Mouse (Mus musculus) ES-CJ7 (cell line): Measurements from ENCODE around the gene 4930512M02Rik.
"Not testable (repeated sequence)": the region's sequence is repeated elsewhere in the genome, so short reads cannot be mapped to it uniquely, and the experiment has no call there.

Experiments
- DNase-seq: peaks from one replicate; pipeline ENCODE4 v3.0.0; 2011; ENCODE audit warnings: low read depth, low spot score

4930512M02Rik gene

DNA sequence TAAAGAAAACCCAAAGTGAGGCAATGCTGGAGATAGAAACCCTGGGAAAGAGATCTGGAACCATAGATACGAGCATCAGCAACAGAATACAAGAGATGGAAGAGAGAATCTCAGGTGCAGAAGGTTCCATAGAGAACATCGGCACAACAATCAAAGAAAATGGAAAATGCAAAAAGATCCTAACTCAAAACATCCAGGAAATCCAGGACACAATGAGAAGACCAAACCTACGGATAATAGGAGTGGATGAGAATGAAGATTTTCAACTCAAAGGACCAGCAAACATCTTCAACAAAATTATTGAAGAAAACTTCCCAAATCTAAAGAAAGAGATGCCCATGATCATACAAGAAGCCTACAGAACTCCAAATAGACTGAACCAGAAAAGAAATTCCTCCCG is at the start of gene 4930512M02Rik:
4930512M02Rik (minus strand) TSS at position 101 of the 400 bp plus-strand sequence.
- not testable (repeated sequence) for DNase-seq

DNA sequence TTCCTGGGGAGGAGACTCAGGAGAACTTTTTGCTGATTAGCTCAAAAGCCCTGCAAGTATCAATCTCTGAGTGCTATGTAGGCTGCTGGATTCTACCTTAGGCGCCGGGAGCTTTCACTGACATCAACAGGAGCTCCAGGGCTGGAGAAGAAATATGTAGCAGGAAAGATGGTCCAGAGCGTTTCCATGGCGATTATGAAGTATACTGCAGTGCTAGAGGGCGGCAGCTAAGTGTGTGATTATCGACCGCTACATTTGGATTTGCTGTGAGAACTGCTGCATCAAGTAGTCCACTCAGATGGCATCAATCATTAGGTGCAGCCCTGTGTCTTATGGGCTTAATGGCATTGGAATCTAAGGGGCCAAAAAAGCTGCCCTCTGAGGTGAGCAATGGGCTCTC is 49.5 kb upstream of the 4930512M02Rik start:
- no peak for DNase-seq

DNA sequence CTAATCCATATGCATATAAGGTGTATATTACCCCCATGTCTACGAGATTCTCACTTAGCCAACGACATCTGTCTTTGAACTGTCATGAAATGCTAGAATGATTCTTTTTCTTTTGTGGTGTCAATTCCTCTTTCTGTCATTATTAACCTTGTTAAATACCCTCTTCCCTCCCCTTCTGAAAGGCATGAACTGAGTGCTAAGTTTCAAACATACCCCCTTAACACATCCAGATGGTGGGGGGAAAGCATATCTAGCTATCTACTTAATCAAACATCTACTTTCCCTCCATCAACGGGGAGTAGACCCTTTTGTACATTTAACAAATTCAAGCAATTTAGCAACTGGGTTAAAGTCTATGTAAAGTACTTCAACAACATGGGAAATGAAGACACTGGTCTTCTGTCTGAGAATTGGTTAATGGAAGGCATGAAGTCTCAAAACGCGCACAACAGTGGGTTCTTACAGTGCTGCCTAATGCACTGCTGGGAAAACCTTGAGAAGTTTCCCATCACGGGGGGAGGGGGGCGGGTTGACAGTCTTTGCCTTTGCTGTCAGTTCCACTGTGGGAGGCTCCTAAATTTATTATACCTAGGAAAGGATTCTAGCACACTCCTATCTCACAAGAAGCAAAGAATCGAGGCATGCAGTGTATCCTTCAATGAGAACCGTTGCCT is 48.6 kb upstream of the 4930512M02Rik start:
- DNase-seq = no peak

DNA sequence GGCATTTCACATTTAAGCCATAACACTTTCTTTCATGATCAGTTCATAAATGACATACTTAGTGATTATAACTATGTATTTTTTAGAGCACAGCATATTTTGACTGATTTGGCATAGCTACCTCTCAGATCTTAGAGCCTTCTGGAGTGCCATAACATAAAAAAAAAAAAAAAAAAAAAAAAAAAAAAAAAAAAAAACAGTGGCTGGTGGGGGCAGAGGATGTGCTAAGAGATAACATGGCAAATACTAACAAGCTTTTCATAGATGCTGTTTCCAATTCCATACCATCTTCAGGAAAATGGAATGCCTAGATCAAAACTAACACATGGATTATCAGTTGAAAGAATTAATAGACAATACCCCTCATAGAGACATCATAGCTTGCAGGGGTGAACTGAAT is 47.4 kb upstream of the 4930512M02Rik start:
- no peak for DNase-seq

DNA sequence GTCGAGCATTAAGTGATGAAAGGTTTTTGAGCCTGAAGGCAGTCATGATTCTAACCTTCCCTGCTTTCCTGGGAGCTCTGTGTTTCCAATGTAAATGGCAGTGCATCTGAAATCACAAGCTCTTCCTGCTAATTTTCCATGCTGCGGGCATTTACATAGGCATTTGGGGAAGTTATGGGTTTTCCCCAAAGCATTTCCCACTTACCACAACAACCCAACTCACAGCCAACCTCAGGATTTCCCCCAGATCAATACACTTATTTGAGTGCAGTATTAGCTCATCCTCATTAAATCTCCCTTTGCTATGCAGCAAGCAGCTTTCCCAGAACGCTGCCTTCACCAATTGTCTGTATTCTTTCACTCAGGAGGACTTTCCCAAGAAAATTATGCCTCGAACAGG is 45.3 kb upstream of the 4930512M02Rik start:
- DNase-seq = no peak

DNA sequence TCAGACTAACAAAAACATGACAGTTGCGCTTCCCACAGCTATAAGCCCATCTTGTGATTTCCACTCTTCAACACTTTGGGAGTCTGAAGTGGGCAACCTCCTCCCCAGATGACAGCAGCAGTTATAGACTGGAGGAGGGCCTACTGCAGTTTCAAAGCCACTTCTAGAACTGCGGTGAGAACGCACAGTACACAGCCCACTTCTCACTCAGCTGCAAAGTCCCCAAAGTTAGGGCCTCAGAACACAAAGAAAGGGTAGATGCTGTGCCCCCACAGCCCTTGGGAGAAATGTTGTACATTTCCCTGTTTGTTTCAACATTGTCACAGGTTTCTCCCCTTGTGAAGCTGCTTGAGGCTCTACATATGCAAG is 40.3 kb upstream of the 4930512M02Rik start:
- no peak for DNase-seq

DNA sequence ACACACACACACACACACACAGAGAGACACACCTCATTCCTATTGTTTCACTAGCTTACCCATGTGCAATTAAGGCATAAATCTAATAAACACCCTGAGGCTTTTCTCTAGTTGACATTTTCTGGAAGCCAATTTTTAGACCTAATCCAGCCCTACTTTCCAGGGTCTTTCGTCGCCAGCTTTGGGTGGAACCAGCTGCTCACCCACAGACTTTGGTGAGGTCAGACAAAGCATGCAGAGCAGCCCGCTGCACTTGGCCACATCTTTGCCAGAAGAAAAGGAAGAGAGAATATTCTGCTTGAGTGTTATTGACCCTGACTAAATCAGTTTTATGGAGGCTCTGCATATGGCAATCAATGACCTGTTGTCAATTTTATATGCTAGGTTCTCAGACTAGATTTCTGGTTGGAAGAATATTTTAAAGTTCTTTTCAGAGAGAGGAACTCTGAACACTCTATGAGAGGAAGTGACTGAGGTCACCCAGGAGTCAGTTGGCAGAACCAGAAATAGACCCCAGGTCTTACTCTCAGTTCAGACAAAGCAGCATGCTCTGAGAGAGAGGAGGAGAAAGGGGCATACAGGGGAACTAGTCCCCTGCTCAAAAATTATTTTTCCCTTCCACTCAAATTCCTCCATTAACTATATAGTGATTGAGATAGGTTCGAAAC is 39.8 kb upstream of the 4930512M02Rik start:
- DNase-seq = no peak

DNA sequence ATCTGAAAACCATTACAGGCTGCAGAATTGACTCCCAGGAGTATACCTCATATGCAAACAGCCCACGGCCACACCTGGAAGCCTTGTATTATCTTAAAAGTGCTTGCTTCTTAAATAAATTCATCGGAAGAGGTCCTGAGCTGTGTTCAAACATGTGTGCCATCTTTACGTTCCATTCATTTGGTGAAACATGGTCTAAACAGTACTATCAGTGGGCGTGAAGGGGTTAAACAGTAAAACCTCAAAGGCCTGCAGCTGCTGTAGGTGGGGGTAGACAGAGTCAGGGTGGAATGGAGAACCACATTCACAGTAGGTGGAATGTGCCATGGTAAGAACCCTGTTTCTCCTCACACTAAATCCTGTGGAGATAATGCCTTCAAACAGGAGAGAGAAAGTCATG is 33.0 kb upstream of the 4930512M02Rik start:
- no peak for DNase-seq

DNA sequence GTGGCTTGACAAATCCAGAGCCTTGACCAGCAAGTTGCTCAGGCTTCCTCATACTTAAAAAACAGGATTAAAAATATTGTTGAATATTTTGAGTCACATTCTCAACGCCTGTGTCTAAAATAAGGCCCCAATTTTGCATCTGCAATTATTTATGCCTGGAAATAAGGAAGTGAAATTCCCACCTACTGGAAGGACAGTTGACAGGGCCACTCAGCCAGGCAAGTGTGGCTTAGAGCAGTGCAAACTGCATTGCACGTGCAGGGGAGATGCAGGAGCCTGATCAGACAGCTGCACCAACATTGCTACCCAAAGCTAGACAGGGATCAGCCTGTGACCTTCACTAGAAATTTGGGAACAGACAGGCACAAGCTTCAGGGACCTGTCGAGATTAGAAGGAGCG is 31.2 kb upstream of the 4930512M02Rik start:
- DNase-seq = no peak

DNA sequence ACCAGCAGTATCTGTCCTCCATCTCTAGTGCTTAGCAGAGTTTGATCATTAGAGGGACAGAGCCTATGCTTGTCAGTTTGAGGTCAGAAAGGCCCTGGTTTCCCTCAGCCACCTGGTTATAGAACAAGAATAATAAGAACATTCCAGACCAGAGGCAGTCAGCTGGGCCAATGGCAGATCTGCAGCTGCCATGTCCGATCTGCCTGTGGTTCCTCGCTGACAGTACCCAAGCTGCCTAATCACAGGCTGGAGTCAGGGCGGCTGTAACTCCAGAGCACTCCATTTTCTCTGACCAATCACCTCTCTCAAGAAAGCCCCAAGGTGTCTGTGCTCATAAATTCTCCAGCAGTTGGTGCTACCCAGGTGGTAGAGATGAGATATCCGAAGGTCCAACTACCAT is 30.0 kb upstream of the 4930512M02Rik start:
- DNase-seq = no peak

DNA sequence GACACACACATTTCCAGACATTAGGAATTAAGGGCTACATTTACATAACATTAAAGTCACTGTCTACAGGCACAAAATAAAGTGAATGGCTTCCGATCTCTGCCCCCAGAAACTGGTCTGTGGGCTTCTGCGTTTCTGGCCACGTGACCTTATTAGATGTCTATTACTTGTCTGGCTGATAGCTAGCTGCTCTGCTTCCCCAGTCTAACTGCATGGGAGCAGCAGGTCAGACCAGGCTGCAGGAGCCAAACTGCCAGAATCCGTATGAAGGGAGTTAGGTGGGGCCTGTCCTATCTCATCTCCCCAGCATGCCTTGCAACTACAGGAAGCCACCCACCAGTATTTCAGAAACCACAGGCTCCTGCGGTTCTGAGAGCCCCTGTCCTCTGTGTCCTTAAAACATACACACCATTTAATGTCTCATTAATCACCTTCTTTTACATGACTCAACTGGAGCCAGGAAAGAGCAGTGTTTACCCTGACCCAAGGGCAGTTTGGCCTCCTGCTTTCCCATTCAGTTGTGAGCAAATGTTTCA is 29.4 kb upstream of the 4930512M02Rik start:
- peak; percentile 3 for DNase-seq

DNA sequence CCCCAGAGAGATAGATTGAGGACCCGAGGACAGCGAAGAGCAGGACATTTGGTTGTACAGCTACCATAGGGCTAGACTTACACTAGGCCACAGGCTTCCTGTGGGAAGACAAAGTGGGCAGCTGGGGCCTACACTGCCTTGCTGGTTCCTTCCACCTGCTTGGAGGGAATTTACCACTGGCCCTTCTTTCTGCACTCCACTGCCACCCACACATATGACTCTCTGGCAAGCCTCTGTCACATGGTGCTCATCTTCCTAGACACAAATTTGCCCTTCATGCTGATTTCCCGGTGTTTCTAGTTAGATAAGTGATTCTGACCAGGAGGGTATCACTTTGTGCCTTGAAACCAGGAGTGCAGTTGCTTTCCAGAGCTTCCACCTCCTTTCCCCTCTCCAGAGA is 28.8 kb upstream of the 4930512M02Rik start:
- no peak for DNase-seq

DNA sequence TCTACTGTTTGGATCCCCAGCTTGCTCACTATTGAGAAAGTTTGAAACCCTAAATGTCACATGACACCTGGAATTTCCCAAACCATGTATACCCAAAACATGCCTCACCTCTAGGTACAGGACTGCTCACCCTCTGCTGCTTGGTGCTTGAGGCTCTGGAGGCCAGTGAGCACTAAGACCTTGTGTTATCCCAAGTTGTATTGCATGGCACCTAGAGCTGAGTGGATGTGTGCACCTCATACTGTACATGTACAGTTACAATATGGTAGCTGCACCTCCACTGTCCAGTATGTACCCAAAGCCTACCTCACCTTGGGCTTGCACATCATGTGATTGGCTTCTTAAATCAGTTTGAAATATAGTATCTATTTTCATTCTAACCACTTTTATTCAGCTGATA is 16.7 kb upstream of the 4930512M02Rik start:
- DNase-seq = no peak

DNA sequence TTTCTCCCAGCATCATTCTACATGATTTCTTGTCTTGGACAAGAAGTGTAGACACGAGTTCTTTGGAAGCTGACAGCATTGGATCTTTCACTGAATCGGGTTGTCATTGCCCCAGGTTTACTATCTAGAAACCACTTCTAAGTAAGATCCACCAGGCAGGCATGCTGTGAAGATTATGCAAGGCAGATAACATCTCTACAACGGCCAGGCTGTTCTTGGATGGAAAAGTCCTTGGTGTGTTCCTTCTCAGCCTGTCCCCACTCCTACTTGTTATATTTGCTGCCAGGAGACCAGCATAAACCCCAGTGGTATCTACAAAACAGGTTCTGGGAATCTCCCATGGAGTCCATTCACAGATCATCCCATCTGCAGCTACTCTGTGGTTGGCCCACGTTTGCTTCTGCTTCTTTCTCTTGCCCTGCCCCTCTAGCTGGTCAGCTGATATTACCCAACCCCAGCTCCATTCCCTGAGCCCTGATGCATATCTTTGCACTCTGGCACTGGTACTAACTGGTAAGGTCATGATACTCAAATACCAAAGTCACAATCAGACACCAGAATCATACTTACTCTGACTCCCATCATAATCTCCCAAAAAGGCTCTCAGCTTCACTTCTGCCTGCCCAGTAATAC is 3.4 kb downstream of the 4930512M02Rik start:
- no peak for DNase-seq

DNA sequence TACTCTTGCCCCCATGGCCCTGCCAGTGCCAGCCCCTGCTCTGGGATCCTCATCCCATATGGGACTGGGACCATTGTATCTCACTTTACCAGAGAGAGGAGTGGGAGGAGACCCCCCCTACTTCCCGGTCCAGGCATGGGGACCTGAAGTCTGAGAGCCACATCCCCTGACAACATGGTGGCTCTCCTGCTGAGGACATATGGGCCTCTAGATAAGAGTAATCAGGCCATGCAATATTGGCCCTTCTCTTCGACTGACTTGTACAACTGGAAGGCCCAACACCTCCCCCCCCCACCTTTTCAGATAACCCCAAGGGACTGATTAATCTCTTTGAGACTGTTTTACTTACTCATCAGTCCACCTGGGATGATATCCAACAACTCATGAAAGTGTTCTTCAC is 18.4 kb downstream of the 4930512M02Rik start:
- DNase-seq = no peak

DNA sequence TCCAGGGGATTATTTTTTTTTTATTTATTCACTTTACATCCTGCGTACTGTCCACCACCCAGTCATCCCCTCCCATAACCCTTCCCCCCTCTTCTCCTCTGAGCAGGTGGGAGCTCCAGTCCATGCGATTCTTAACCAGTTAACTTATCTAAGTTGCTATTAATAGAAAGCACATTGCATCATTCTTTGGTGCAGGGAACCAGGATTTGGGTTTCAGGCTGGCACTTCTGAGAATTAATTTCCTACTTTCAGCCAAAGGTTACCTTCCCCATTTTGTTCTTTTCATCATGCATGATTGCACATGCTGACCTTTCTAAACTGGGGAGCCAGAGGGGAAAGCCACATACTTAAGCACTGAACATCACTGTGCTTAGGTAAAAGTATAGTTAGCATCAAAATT is 40.3 kb downstream of the 4930512M02Rik start:
- DNase-seq = no peak

DNA sequence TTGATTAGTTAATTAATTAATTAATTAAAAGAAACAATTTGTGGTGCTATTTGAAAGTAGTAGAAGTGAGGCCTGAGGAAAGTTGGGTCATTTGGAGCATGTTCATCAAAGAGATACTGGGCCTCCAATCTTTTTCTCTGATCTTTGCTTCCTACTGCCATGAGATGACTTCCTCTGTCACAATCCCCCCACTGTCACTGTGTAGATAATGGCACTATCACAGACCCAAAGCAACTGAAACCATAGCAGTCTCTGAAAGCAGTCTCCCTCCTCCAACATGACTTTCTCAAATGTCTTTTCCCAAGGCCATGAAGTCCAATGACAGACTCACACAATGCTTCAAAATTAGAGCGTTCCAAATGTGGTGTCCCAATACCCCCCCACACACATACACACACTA is 41.2 kb downstream of the 4930512M02Rik start:
- DNase-seq = no peak

DNA sequence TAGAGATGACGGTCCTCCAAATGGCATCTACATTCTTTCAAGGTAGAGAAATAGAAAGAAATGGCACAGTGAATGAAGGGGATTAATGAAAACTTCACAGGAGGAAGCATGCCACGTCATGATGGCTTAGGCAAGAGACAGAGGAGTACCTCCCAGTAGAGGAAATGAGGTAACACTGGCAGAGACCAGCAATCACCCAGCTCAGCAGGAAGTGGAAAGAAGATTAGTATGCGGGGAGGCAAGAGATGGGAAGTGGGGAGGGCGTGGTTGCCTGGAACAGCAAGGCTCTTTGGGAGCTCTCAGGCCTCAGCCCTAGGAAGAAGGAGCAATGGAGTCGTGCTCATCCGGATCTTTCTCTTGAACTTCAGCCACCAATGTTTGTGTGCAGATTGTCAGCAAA is 53.9 kb downstream of the 4930512M02Rik start:
- peak; percentile 41 for DNase-seq

DNA sequence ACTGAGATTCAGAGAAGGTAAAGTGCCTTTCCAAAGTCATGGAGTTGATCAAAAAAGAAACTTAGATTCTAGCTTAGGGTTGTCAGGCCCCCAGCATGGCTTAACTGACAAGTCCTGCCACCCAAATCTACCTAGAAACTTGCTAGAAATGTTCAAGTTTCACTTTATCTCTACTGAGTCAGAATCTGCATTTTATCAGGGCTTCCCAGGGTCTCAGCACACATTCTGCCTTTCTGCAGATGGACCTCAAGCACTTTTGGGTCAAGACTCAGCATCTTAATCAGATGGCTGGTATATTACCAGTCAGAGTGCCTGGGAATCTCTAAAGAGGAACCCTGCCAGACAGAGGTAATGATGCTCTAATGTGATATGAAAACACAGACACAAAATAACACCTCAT is 56.9 kb downstream of the 4930512M02Rik start:
- no peak for DNase-seq

DNA sequence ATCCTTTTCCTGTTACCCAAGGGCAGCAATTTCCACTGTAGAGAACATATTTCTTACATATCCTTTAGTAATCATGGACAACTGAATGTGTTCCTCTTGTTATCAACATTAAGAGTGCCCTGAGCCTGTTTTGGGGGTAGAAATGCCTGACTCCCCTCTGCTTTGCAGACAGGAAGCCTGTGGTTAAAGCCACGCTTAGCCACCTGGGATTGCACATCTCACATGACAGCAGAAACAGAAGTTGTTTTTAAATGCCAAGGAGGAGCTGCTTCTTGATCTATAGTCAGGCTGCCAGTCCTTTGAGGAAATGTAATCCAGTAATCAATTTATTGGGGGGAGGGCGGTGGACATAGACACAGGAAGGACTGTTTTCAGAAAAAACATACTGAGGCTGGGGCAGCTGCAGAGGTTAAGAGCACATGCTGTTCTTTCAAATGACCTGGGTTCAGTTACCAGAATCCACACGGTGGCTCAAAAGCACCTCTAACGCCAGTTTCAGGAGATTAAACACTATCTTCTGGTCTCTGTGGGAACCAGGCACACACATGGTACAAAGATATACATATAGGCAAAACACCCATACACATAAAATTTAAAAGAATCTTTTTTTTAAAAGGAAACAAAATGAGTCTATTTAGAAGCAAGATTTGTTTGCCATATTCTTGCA is 58.0 kb downstream of the 4930512M02Rik start:
- DNase-seq = no peak

DNA sequence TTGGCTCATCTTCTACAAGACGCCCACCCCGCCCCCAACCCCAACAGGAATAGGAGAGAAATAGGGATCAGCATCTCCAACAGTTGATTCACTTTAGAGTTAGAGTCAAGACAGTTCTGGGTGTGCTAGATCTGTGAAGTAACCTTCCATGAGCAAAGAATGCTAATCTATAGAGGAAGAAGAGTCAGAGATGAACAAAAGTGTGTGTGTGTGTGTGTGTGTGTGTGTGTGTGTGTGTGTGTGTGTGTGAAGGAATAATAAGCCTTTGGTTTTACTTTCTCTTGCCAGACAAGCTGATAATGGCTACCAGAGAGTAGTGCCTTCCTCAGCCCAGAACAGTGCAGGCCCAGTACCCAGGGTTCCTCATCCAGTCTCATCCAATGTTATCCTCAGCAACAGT is 59.6 kb downstream of the 4930512M02Rik start:
- DNase-seq = no peak

DNA sequence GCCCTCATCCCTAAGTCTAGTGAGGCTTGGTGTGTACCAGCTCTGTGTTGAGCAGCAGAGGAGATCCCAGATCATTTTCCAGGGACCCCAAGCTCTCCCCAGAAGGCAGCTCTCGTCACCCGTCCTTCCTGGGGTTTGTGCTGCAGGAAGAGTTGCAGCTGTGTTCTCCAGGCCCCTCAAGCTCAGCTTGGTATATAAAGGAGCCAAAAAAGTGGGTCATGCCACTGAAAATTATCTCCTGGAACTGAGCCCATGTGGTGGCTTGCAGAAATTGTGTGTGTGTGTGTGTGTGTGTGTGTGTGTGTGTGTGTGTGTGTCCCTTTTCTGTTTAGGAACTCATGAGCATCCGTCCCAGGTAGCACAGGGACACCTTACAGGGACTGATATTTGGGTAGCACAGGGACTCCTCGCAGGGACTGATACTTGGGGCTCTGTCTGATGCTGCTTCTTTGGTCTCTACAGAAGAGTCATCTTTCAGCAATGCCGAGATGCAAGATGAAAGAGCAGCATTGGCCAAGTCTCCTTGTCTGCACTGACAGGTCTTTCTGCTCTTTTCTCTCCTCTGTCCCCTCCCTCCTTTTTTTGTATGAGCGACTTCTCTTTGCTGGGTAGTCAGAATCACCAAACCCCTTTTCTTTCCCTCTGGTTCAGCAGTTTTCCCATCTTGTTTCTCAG is 62.4 kb downstream of the 4930512M02Rik start:
- no peak for DNase-seq
